Mouse (Mus musculus): ENCODE data around the gene Tspan5.

Tspan5 gene

GRCm38 (mm10) chr3:138773871-138774606 is 32.0 kb downstream of the Tspan5 start:
- no peak for DNase-seq

GRCm38 (mm10) chr3:138774607-138774943 is 32.6 kb downstream of the Tspan5 start:
- no peak for DNase-seq

DNA sequence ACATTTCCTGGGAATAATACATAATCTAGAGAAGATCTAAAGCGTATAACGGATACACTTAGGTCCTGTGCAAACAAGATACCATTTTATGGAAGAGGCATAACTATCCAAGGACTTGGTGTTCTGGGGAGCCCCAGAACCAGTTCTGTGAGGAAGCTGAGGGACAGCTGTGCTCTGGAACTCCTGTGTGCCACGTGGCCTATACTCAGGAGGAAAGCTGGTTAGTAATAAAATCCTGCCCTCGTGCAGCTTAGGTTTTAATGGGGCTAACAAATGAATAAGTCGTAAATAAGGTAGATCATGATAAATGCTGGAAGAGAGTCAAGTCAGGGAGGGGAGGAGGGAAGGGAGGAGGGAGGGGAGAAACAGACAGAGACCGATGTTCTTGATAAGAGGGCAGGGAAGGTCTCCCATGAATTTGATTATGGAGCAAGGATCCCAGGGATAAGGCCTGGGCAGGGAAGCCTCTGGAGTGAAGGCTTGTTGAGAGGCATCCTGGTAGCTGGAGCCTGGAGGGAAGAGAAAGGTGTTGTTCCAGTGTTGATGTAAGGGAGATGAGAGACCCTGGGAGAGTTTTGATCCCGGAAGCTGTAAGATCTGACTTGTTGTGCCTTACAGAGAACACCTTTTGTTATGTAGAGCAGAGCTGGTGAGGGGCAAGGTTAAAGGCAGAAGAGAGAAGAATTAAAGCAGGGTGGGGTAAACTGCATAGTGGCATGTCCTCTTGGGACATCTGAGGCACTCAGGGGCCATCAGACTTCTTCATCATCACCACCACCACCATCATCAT is 34.1 kb downstream of the Tspan5 start:
- DNase-seq: no peak

DNA sequence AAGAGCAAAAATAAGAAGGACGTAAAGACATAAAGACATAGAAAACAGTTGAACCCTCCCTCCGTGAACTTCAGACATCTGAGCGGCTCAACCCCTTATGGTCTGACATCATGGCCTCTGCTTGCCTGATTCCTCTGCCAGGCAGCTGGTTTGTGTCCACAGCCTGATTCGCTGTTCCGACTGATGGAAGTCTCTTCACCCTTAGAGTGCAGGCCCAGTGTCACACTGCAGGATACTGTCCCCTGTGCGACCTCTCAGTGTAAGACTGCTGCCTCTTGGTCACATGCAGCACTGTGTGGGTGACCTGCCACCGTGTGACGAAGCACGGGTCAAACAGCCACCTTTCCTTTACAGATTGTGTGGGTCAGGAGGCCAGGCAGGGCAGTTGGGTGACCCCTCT is 39.5 kb downstream of the Tspan5 start:
- DNase-seq: no peak

- DNase-seq: no peak
Observed at GRCm38 (mm10) chr3:138783859-138784640, 42.1 kb downstream of the Tspan5 start.

- DNase-seq: no peak
Observed at GRCm38 (mm10) chr3:138784641-138785025, 42.6 kb downstream of the Tspan5 start.

DNA sequence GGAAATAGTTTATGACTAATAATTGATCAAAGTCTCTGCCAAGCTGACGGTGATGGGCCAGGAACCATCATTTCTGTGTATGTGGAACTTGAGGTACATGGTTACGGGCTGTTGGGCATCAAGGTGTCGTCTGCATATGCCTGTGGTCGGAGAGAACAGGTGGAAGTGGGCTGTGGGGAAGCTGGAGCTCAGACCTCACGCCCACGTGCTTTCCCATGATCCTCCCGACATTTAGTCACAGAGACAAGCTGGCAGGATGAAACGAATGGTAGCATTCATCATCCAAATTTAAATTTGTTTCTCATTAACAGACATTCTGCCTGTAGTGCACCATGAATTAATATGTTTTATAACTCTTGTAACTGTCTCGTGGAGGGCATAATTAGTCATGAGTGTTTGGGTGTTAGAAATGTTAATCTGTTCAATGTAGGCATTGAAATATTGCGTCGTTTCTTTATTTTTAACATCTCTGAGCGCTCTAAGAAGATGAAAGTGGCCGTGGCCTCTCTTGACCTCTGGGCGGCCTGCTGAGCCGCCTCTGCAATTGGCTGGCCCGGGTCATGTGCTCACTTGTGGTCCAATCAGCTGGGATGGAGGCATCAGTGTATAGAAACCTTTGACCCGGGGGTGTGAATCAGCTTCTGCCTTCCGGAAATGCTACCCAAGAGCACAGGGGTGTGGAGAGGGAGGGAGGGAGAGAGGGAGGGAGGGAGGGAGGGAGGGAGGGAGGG is 45.9 kb downstream of the Tspan5 start:
- DNase-seq: no peak

DNA sequence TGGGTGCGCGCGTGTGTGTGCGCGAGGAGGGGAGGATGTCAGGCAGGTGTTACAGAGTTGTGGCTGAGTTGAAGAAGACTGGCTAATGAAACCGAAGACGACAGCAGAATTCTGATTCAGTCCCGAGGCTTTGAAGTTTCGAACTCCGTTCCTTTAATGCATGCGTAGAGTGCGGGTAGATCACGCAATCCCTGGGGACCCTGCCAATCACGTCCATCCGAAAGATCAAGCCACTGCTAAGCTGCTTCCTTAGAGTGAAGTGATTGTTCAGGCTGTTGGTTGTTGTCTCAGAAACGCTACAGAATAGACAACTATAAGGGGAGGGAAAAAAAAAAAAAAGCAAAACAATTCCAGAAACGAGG is 46.5 kb downstream of the Tspan5 start:
- DNase-seq: no peak

GRCm38 (mm10) chr3:138789275-138789674 is 47.3 kb downstream of the Tspan5 start:
- no peak for DNase-seq

GRCm38 (mm10) chr3:138794533-138794932 is 52.5 kb downstream of the Tspan5 start:
- DNase-seq: no peak

- no peak for DNase-seq
Observed at GRCm38 (mm10) chr3:138795951-138796350, 54.0 kb downstream of the Tspan5 start.

DNA sequence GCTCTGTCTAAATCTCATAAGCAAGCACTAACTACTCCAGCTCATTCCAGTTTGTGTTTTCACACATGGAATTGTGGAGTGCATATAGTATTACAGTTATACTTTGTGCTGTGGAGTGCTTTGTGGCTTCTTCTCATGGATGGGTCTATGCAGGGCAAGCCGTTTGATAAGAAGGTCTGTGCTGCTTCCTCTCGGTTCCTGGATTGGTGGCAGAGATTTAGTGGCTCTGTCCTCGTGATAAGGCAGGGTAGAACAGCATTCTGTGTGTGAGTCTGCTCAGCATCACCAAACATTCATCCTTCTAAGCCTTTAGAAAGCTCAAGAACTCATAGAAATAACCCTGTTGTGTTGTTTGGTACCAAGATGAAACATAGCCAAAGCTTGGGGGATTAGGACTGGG is 54.6 kb downstream of the Tspan5 start:
- no peak for DNase-seq

DNA sequence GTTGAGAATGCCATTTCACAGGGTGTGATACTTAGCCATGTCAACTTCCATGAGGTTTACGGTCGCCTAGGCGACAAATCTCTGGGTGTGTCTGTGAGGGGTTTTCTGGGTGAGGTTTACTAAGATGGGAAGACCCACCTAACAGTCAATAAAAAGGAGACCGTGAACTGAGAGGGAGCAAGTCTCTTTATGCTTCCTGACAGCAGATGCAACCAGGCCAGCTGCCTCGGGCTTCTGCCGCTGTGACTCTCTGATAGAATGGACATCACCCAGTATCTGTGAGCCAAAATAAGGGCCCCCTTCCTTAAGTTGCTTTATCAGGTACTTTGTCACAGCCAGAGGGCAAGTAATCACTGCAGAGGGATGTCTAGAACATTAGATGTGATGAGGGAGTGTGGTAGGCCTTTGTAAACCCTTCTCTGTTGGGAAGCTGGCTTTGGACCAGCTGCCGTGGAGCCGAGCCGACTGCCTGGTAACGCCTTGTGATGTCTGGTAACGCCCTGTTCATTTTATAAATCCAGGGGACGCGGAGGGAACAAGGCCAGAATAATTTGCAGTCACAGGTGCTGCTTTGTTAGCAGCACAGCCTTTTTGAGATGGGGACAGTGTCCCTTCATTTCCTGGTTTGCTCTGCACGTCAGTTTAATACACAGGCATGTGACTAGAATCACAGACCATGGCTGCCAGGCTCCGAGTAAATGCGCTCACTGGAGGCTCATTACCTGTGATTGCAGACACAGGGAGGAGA is 58.8 kb downstream of the Tspan5 start:
- no peak for DNase-seq

- DNase-seq: no peak
Observed at GRCm38 (mm10) chr3:138801661-138802060, 59.7 kb downstream of the Tspan5 start.

DNA sequence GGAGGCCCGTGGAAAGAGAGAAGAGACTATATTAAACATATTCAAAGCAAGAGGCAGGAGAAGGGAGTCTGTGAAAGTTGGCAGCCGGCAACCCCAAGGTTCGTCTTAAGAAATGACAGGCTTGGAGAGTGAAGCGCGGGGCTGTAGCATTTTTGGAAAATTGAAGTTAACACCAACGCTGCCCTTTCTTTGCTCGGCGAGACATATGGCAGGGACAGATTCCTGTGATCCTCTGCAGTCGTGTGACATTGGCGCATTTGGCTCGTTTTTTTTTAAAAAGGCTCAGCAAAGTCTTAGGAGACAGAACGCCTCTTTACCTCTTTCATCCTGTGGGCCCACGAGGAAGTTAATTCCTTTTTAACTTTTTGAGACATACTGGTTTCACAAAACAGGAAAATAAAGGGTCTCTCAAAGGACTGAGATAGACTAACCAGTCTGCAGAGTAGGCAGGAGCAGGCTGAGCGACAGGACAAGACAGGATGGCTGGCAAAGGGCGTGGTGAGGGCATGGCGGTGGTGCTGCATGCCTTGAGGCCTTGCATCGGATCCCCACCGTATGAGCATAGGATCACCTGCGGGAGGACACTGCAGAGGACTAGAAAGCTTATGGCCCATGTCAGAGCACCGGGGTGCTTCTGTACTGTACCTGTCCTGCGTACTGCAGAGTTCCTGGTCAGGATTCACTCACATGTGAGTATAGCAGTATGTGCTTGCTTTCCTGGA is 60.9 kb downstream of the Tspan5 start:
- no peak for DNase-seq

DNA sequence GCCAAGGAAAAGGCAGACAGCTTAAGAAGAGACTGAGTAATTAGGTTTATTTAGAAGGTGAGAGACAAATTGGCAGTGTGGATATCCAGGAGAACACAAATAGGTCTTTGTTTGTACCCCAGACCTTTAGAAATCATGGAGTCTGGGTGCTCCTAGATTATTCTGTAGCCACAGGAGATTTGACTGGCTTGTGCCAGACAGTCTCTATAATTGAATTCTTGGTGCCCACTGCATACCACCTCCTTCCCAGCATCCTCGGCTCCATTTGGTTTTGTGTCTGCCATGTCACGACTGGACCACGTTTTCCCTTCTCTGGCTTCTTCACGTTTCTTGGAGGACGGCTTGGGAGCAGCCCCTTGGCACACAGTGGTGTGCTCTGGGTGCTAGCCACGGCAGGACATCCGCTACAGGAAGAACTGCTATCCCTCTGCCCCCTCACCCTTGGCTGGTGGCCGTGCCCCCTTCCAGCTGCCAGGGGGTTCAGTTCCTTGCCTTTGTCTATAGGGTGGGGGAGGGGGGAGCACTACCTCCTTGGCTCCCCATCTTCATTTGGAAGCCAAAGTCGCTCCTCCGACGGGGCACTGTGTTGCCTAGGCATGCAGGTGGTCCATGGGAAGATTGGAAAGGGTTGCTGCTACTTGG is 61.6 kb downstream of the Tspan5 start:
- no peak for DNase-seq

GRCm38 (mm10) chr3:138804104-138805048 is 62.4 kb downstream of the Tspan5 start:
- no peak for DNase-seq

DNA sequence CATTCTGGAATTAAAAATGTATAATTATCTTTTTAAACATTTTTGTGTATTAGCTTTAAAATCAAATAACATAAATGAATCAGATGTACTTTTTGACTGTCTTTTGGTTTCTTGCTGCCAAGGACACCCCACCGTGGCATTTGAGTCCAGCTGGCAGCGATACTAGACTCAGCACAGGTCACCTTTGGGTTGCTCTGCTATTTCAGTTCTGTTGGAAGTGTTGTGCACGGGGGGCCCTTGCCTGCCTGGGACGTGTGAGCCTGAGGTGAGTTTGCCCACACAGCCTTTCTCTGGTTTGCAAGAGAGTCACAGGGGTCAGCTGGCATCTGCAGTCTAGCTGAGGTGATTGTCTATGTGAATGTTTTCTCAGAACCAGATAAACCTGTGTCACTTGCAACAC is 65.8 kb downstream of the Tspan5 start:
- no peak for DNase-seq

DNA sequence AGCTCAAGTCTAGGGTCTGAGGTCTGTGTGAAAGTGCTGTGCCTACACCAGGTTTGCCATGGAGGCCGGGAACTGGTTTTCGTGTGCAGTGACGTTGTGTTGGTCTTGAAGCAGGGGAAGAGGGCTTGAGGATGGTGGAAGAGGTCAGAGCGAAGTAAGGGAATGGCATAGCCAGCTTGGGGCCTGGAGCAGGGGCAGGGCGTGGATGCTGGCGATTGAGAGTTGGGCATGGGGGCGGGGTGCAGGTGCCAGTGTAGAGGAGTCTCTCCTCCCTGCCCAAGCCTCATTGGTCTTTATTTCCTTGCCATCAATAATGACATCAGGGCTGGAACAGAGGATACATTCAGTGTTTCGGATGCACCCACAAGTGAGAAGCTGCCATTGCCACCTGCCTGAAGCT is 67.5 kb downstream of the Tspan5 start:
- DNase-seq: no peak

- no peak for DNase-seq
Observed at GRCm38 (mm10) chr3:138812565-138812964, 70.6 kb downstream of the Tspan5 start.

Measured in liver (tissue).